Mouse (Mus musculus) hindbrain, embryonic 15.5 days (tissue): Measurements from ENCODE around the gene Sptbn4. TPM values are rescaled to one million over a fixed set of nuclear protein-coding genes. Genes with fewer than 3 reads are reported as not detected.
A peak's percentile ranks its signal among the peaks of the same experiment; 100 is the strongest.

Experiments
- ATAC-seq: fragments of 200-750 bp; cut with Nextera tagmentation; 2 replicates; pipeline ENCODE4 v1.8.0; 2017; ENCODE audit warnings: low read depth, moderate number of reproducible peaks, moderate TSS enrichment; ENCODE audit not compliant: low FRiP score
- H3K27ac ChIP-seq: fragments of 300-500 bp; sonication (generic); replicated peaks from 2 replicates; pipeline ENCODE4 v1.5.1; 2015; ENCODE audit warnings: mild to moderate bottlenecking, inconsistent platforms
- H3K27me3 ChIP-seq: fragments of 300-500 bp; sonication (generic); 2 replicates; pipeline ENCODE4 v1.6.1; 2015; ENCODE audit warnings: control low read depth, inconsistent platforms
- H3K36me3 ChIP-seq: fragments of 300-500 bp; sonication (generic); 2 replicates; pipeline ENCODE4 v1.6.1; 2015; ENCODE audit warnings: control low read depth, inconsistent platforms
- H3K4me1 ChIP-seq: fragments of 300-500 bp; sonication (generic); replicated peaks from 2 replicates; pipeline ENCODE4 v1.6.1; 2015; ENCODE audit warnings: control low read depth, inconsistent platforms
- H3K4me2 ChIP-seq: fragments of 300-500 bp; sonication (generic); 2 replicates; pipeline ENCODE4 v1.6.1; 2015; ENCODE audit warnings: moderate library complexity, mild to moderate bottlenecking, inconsistent platforms
- H3K4me3 ChIP-seq: fragments of 300-500 bp; sonication (generic); 2 replicates; pipeline ENCODE4 v1.5.1; 2015; ENCODE audit warnings: mild to moderate bottlenecking, inconsistent platforms
- H3K9ac ChIP-seq: fragments of 300-500 bp; sonication (generic); 2 replicates; pipeline ENCODE4 v1.6.1; 2015; ENCODE audit warnings: inconsistent platforms
- H3K9me3 ChIP-seq: fragments of 300-500 bp; sonication (generic); 2 replicates; pipeline ENCODE4 v1.6.1; 2016; ENCODE audit warnings: control low read depth, inconsistent platforms
- whole genome bisulfite sequencing: fragments of 180-500 bp; shearing (Covaris S2); methylation state at CpG from one replicate; pipeline ENCODE4 v1.1.7; 2015; 5-methylcytosine and 5-hydroxymethylcytosine counted together
- polyA plus RNA-seq: library from polyadenylated mRNA; unstranded; fragments of >200 nt; fragmentation: Nextera tagmentation; extraction: Ambion mirVana; gene quantifications from 2 replicates; pipeline ENCODE4 v1.2.1, GENCODE M21; 2015

Sptbn4 gene
- polyA plus RNA-seq, 1 experiment from 2014 or later = 3.2 TPM

- Histone ChIP-seq H3K36me3 (peaks cover 14% of the 10 kb centered on the region), H3K4me2 (peak overlapping the region; percentile 55), H3K27me3 (peaks cover 14% of the 10 kb centered on the region; the same call in 1 of the 2 replicates), H3K9me3 (no peaks in the 10 kb centered on the region), H3K4me3 (peak overlapping the region; percentile 29), H3K27ac (no peak overlapping the region), H3K4me1 (peaks cover 12% of the 10 kb centered on the region), H3K9ac (0 out of 2 replicates have a peak overlapping the region, but pooled peaks have one; percentile 10)
- WGBS = 6% methylated on average over 17 of the region's 17 CpGs
- peak; percentile 63 for ATAC-seq
These were observed 137.2 kb downstream of the Sptbn4 start for GRCm38 (mm10) chr7:27310306-27310705.

GRCm38 (mm10) chr7:27309832-27310231, 137.7 kb downstream of the Sptbn4 start:
- Histone ChIP-seq H3K4me1 (peaks cover 12% of the 10 kb centered on the region), H3K9me3 (no peaks in the 10 kb centered on the region), H3K36me3 (peaks cover 14% of the 10 kb centered on the region), H3K4me2 (peak overlapping the region; percentile 55), H3K27me3 (peaks cover 14% of the 10 kb centered on the region; the same call in 1 of the 2 replicates), H3K4me3 (no peak overlapping the region), H3K27ac (no peak overlapping the region), H3K9ac (no peak overlapping the region)
- 46% methylated on average over 3 of the region's 3 CpGs for WGBS
- ATAC-seq = no peak

GRCm38 (mm10) chr7:27308821-27309549, 138.5 kb downstream of the Sptbn4 start:
- no peak overlapping the region for H3K27ac ChIP-seq
- no peaks in the 10 kb centered on the region for H3K9me3 ChIP-seq
- peaks cover 14% of the 10 kb centered on the region; the same call in 1 of the 2 replicates for H3K27me3 ChIP-seq
- H3K4me3 ChIP-seq = peak overlapping the region; percentile 27
- H3K4me1 ChIP-seq = peaks cover 12% of the 10 kb centered on the region
- peak overlapping the region; percentile 54 for H3K4me2 ChIP-seq
- ATAC-seq = no peak
- no peak overlapping the region for H3K9ac ChIP-seq
- peaks cover 10% of the 10 kb centered on the region for H3K36me3 ChIP-seq
- 10% methylated on average over 28 of the region's 28 CpGs for WGBS

- Histone ChIP-seq H3K36me3 (no peaks in the 10 kb centered on the region), H3K4me1 (peaks cover 12% of the 10 kb centered on the region), H3K4me2 (no peak overlapping the region), H3K9me3 (no peaks in the 10 kb centered on the region), H3K9ac (no peak overlapping the region), H3K4me3 (no peak overlapping the region), H3K27me3 (peaks cover 14% of the 10 kb centered on the region; the same call in 1 of the 2 replicates), H3K27ac (no peak overlapping the region)
- ATAC-seq = no peak
- WGBS = 63% methylated on average over 9 of the region's 9 CpGs
These were observed 139.9 kb downstream of the Sptbn4 start for GRCm38 (mm10) chr7:27307551-27307950.

Other genes starting within 250 kb of the Sptbn4 start
- gene Itpkc, start 219.0 kb downstream of the Sptbn4 start, polyA plus RNA-seq = 7.5 and 8.2 TPM in 2 replicates
- 20.6 and 23.2 TPM in 2 replicates for gene Coq8b, start 214.7 kb downstream of the Sptbn4 start, polyA plus RNA-seq
- gene Numbl, start 189.3 kb downstream of the Sptbn4 start, polyA plus RNA-seq = 57.8 and 67.5 TPM in 2 replicates
- gene Ltbp4, start 110.0 kb downstream of the Sptbn4 start, polyA plus RNA-seq = 12.9 and 13.9 TPM in 2 replicates
- 42.8 and 46.6 TPM in 2 replicates for gene Shkbp1, start 91.7 kb downstream of the Sptbn4 start, polyA plus RNA-seq
- gene Gm20479, start 90.3 kb downstream of the Sptbn4 start, polyA plus RNA-seq = not detected in 2 replicates
- 20.2 and 24.0 TPM in 2 replicates for gene Blvrb, start 292 bp upstream of the Sptbn4 start, polyA plus RNA-seq
- gene Sertad3, start 26.1 kb upstream of the Sptbn4 start, polyA plus RNA-seq = 10.5 and 11.3 TPM in 2 replicates
- 9.3 and 9.8 TPM in 2 replicates for gene Sertad1, start 39.2 kb upstream of the Sptbn4 start, polyA plus RNA-seq
- gene Prx, start 51.6 kb upstream of the Sptbn4 start, polyA plus RNA-seq = 1.8 and 1.9 TPM in 2 replicates
- gene Hipk4, start 75.6 kb upstream of the Sptbn4 start, polyA plus RNA-seq = 0.82 and 1.0 TPM in 2 replicates
- 189 TPM in 2 replicates for gene Pld3, start 105.5 kb upstream of the Sptbn4 start, polyA plus RNA-seq
- gene 2310022A10Rik, start 105.5 kb upstream of the Sptbn4 start, polyA plus RNA-seq = 32.0 and 36.6 TPM in 2 replicates
- 66.3 and 74.2 TPM in 2 replicates for gene Akt2, start 143.9 kb upstream of the Sptbn4 start, polyA plus RNA-seq
- gene Ttc9b, start 206.2 kb upstream of the Sptbn4 start, polyA plus RNA-seq = 80.0 and 88.8 TPM in 2 replicates
- 20.8 and 21.0 TPM in 2 replicates for gene Map3k10, start 226.9 kb upstream of the Sptbn4 start, polyA plus RNA-seq
- gene Zfp607b, start 241.7 kb upstream of the Sptbn4 start, polyA plus RNA-seq = 13.4 and 13.8 TPM in 2 replicates